Mouse (Mus musculus) forebrain, embryonic 15.5 days (tissue): ENCODE measurements at regions not wholly inside any gene's neighbourhood (a gene's known extent, or its start where the extent isn't known, plus 50 kb on each side); places are given as distances from the start of the nearest gene placed in this dataset.
A peak's percentile ranks its signal among the peaks of the same experiment; 100 is the strongest.

ENCODE experiments used
- ATAC-seq: fragments of 200-750 bp; cut with Nextera tagmentation; replicated peaks from 2 replicates; pipeline ENCODE4 v1.8.0; 2017; ENCODE audit warnings: mild to moderate bottlenecking, moderate TSS enrichment, moderate library complexity
- H3K27ac ChIP-seq: fragments of 300-500 bp; sonication (generic); replicated peaks from 2 replicates; pipeline ENCODE4 v1.5.1; 2015; ENCODE audit warnings: mild to moderate bottlenecking, inconsistent platforms
- H3K27me3 ChIP-seq: fragments of 300-500 bp; sonication (generic); 2 replicates; pipeline ENCODE4 v1.6.1; 2015; ENCODE audit warnings: inconsistent platforms
- H3K36me3 ChIP-seq: fragments of 300-500 bp; sonication (generic); 2 replicates; pipeline ENCODE4 v1.6.1; 2015; ENCODE audit warnings: mild to moderate bottlenecking, inconsistent platforms
- H3K4me1 ChIP-seq: fragments of 300-500 bp; sonication (generic); 2 replicates; pipeline ENCODE4 v1.6.1; 2015; ENCODE audit warnings: inconsistent platforms
- H3K4me2 ChIP-seq: fragments of 300-500 bp; sonication (generic); replicated peaks from 2 replicates; pipeline ENCODE4 v1.6.1; 2015; ENCODE audit warnings: mild to moderate bottlenecking, inconsistent platforms
- H3K4me3 ChIP-seq: fragments of 300-500 bp; sonication (generic); 2 replicates; pipeline ENCODE4 v1.5.1; 2015; ENCODE audit warnings: mild to moderate bottlenecking, inconsistent platforms
- H3K9ac ChIP-seq: fragments of 300-500 bp; sonication (generic); replicated peaks from 2 replicates; pipeline ENCODE4 v1.6.1; 2015; ENCODE audit warnings: mild to moderate bottlenecking, inconsistent platforms
- H3K9me3 ChIP-seq: fragments of 300-500 bp; sonication (generic); 2 replicates; pipeline ENCODE4 v1.6.1; 2016; ENCODE audit warnings: inconsistent platforms
- WGBS: fragments of 180-500 bp; shearing (Covaris S2); methylation state at CpG from one replicate; pipeline ENCODE4 v1.1.7; 2015; ENCODE audit warnings: mixed read lengths; 5-methylcytosine and 5-hydroxymethylcytosine counted together

DNA sequence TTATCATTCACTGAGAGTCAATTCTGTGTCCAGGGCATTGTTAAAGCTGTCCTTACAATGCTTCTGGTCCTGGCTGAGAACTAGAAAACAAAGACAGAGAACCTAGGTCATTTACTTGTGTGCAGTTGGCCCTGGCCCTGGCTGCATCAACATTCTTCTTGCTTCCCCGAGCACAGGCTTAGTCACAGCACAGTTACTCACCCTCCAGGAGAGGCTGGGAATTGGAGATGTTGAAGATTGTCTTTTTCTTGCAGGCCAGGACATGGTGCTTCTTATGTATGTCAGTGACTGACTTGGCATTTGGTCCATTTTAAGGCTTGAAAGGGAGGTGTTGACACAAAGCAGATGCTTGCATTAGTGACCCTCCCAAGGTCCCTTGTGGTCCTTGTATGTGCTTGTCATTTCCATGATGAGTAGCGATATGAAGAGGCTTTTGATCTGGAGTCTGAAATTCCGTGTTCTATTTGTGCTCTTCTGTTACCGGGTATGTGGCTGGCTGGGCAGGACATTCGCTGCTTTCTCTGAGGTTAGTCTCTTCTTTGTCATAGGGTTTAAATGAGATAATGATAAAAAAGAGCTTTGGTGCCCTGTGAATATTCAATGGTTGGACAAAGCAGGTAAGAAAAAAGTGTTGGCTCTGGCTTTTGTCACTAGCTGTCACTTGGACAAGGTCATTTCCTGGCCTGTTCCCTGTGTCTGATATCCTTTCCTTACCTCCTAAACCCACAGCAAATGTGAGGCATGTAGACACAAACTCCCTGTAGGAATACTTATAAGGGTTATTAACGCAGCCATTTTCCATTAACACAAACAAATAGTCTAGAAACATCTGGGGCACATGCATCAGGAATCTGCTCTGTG is 285.0 kb upstream of the Gm21798 start:
- Histone ChIP-seq H3K27ac (no peak overlapping the region), H3K27me3 (no peaks in the 10 kb centered on the region), H3K4me2 (no peak overlapping the region), H3K36me3 (no peaks in the 10 kb centered on the region), H3K9ac (no peak overlapping the region), H3K9me3 (no peaks in the 10 kb centered on the region), H3K4me1 (no peaks in the 10 kb centered on the region), H3K4me3 (no peak overlapping the region)
- ATAC-seq: no peak
- WGBS: 84% methylated on average over 6 of the region's 6 CpGs

- Histone ChIP-seq H3K4me2 (no peak overlapping the region), H3K9ac (no peak overlapping the region), H3K4me3 (no peak overlapping the region), H3K36me3 (no peaks in the 10 kb centered on the region), H3K9me3 (no peaks in the 10 kb centered on the region), H3K27me3 (no peaks in the 10 kb centered on the region), H3K4me1 (no peaks in the 10 kb centered on the region), H3K27ac (no peak overlapping the region)
- ATAC-seq: peak; percentile 29; the same call in 1 of the 2 replicates
- 72% methylated on average over 2 of the region's 2 CpGs for WGBS
Measured at GRCm38 (mm10) chr15:64533169-64533795, 284.2 kb upstream of the Gm21798 start.

- no peaks in the 10 kb centered on the region for H3K27me3 ChIP-seq
- no peaks in the 10 kb centered on the region for H3K36me3 ChIP-seq
- H3K27ac ChIP-seq: no peak overlapping the region
- 65% methylated on average over 6 of the region's 6 CpGs for WGBS
- no peak overlapping the region for H3K9ac ChIP-seq
- ATAC-seq: no peak
- H3K4me3 ChIP-seq: no peak overlapping the region
- no peaks in the 10 kb centered on the region for H3K9me3 ChIP-seq
- no peak overlapping the region for H3K4me2 ChIP-seq
- H3K4me1 ChIP-seq: no peaks in the 10 kb centered on the region
Measured at GRCm38 (mm10) chr15:64534166-64534565, 283.3 kb upstream of the Gm21798 start.

DNA sequence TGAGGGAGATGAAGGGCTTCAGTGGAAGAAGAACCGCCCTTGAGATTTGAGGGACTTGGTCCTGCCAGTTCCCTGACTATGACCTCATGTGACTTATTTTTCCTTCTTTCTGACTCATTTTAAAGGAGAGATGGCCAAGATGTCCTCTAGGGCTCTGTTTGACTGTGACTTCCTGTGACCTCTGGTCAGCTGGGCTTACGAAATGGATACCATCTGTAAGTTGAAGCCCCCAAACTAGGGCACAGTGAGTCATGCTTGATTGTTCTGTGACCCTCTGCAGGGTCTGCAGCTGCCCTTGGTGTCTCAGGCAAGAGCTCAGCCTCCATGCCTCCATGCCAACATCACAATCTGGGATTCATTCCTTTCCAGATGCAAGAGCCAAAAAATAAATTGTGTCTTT is 282.3 kb upstream of the Gm21798 start:
- no peak for ATAC-seq
- H3K4me1 ChIP-seq: no peaks in the 10 kb centered on the region
- no peak overlapping the region for H3K27ac ChIP-seq
- no peak overlapping the region for H3K4me2 ChIP-seq
- no peaks in the 10 kb centered on the region for H3K9me3 ChIP-seq
- H3K27me3 ChIP-seq: no peaks in the 10 kb centered on the region
- H3K9ac ChIP-seq: no peak overlapping the region
- no peaks in the 10 kb centered on the region for H3K36me3 ChIP-seq
- no peak overlapping the region for H3K4me3 ChIP-seq
- WGBS: 96% methylated on average over 2 of the region's 2 CpGs

GRCm38 (mm10) chr15:64541395-64541794 is 276.1 kb upstream of the Gm21798 start:
- Histone ChIP-seq H3K4me2 (no peak overlapping the region), H3K27me3 (no peaks in the 10 kb centered on the region), H3K27ac (no peak overlapping the region), H3K4me3 (no peak overlapping the region), H3K9me3 (no peaks in the 10 kb centered on the region), H3K36me3 (no peaks in the 10 kb centered on the region), H3K4me1 (no peaks in the 10 kb centered on the region), H3K9ac (no peak overlapping the region)
- no peak for ATAC-seq
- WGBS: 89% methylated on average over 3 of the region's 3 CpGs

DNA sequence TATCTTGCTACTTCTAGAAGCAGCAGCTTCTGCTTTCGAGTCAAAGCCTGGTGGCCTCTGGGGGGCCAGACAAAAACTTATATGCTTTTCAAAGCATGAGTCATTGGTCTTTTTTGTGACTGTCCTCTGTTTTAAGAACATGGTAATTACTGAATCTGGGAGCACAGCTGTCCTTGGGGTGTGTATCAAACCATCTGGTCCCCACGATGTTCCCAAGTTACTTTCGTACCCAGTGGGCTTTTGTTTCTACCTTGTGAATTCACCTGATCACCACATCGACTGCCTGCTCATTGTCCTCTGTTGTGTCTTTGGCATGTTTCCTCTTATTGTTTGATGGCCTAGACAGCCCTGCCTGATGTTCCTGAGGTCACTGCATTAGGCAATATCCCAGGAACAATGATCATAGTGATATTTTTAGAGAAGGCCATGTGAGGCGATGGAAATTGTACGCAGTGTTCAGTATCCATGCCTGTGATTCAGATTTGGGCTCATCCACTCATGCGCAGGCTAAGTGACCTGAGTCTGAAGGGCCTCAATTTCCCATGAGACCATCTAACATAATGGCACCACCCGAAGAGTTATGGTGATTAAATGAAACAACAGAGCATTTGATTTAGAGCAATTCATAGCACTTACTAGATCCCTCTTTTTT is 275.1 kb upstream of the Gm21798 start:
- no peaks in the 10 kb centered on the region for H3K27me3 ChIP-seq
- H3K9ac ChIP-seq: no peak overlapping the region
- H3K4me1 ChIP-seq: no peaks in the 10 kb centered on the region
- H3K4me3 ChIP-seq: no peak overlapping the region
- H3K9me3 ChIP-seq: no peaks in the 10 kb centered on the region
- H3K27ac ChIP-seq: no peak overlapping the region
- WGBS: 79% methylated on average over 8 of the region's 8 CpGs
- no peak for ATAC-seq
- no peak overlapping the region for H3K4me2 ChIP-seq
- no peaks in the 10 kb centered on the region for H3K36me3 ChIP-seq

DNA sequence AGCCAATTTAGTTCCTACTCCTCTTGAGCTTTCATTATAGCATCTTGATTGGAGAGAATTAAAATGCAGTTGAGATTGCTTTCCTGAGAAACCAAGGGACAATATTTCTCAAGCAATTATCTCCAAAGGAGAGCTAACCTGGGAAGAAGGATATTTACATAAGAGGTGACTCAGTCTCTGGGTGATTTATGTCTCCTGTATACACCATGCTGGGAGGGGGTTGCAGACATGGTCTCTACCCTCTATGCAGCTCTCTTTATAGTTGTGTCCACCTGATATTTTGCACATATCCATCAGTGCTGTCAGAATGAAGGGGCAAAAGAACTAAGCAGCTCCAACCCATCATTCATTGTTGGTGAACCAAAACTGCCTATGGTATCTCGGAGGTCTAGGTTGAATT is 274.6 kb upstream of the Gm21798 start:
- H3K36me3 ChIP-seq: no peaks in the 10 kb centered on the region
- ATAC-seq: no peak
- no peak overlapping the region for H3K4me2 ChIP-seq
- no peaks in the 10 kb centered on the region for H3K9me3 ChIP-seq
- H3K27me3 ChIP-seq: no peaks in the 10 kb centered on the region
- H3K4me3 ChIP-seq: no peak overlapping the region
- H3K9ac ChIP-seq: no peak overlapping the region
- no peak overlapping the region for H3K27ac ChIP-seq
- H3K4me1 ChIP-seq: no peaks in the 10 kb centered on the region
- 92% methylated on average over 1 of the region's 1 CpGs for WGBS

DNA sequence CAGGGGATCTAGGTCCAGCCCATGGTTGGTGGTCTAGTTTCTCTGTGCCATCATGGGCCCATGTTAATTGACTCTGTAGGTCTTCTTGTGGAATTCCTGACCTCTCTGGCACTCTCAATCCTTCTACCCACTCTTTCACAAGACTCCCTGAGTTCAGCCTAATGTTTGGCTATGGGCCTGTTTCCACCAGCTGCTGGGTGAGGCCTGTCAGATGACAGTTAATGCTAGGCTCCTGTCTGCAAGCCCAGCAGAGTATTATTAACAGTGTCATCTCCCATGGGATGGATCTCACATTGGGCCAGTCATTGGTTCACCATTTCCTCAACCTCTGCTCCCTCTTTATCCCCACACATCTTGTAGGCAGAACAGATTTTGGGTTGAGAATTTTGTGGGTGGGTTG is 271.5 kb upstream of the Gm21798 start:
- Histone ChIP-seq H3K9me3 (no peaks in the 10 kb centered on the region), H3K4me1 (no peaks in the 10 kb centered on the region), H3K36me3 (no peaks in the 10 kb centered on the region), H3K9ac (no peak overlapping the region), H3K27ac (no peak overlapping the region), H3K4me2 (no peak overlapping the region), H3K27me3 (no peaks in the 10 kb centered on the region), H3K4me3 (no peak overlapping the region)
- ATAC-seq: no peak

- WGBS: 88% methylated on average over 2 of the region's 2 CpGs
- no peaks in the 10 kb centered on the region for H3K4me1 ChIP-seq
- no peak overlapping the region for H3K9ac ChIP-seq
- H3K9me3 ChIP-seq: no peaks in the 10 kb centered on the region
- H3K4me3 ChIP-seq: no peak overlapping the region
- H3K27ac ChIP-seq: no peak overlapping the region
- no peak for ATAC-seq
- no peaks in the 10 kb centered on the region for H3K27me3 ChIP-seq
- no peak overlapping the region for H3K4me2 ChIP-seq
- H3K36me3 ChIP-seq: no peaks in the 10 kb centered on the region
Measured at GRCm38 (mm10) chr15:64557540-64557939, 260.0 kb upstream of the Gm21798 start.

DNA sequence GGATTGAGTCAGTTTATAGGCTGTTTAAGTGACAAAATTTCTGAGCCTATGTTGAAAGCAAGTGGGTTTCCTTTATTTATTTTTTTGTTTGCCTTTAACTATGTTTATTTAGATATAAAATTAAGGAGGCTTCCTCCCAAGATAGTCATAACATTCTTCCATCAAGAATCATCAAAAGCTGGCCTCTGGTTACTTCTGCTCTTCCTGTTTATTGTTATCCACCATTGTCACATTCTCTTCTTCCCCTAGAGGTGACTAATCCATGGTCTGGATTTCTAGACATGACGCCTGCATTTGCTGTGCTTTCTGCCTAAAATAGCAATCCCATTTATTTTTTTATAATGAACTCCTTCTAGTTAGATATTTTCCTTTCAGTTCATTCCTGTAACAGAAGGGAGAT is 259.3 kb upstream of the Gm21798 start:
- 67% methylated on average over 1 of the region's 1 CpGs for WGBS
- H3K27me3 ChIP-seq: no peaks in the 10 kb centered on the region
- H3K4me3 ChIP-seq: no peak overlapping the region
- no peak for ATAC-seq
- no peak overlapping the region for H3K27ac ChIP-seq
- no peaks in the 10 kb centered on the region for H3K9me3 ChIP-seq
- no peaks in the 10 kb centered on the region for H3K4me1 ChIP-seq
- no peaks in the 10 kb centered on the region for H3K36me3 ChIP-seq
- no peak overlapping the region for H3K4me2 ChIP-seq
- H3K9ac ChIP-seq: no peak overlapping the region

- ATAC-seq: no peak
- Histone ChIP-seq H3K27ac (no peak overlapping the region), H3K4me3 (no peak overlapping the region), H3K9me3 (no peaks in the 10 kb centered on the region), H3K4me2 (no peak overlapping the region), H3K27me3 (no peaks in the 10 kb centered on the region), H3K36me3 (no peaks in the 10 kb centered on the region), H3K4me1 (no peaks in the 10 kb centered on the region), H3K9ac (no peak overlapping the region)
- 71% methylated on average over 3 of the region's 3 CpGs for WGBS
Measured at GRCm38 (mm10) chr15:64562431-64563111, 254.9 kb upstream of the Gm21798 start.

DNA sequence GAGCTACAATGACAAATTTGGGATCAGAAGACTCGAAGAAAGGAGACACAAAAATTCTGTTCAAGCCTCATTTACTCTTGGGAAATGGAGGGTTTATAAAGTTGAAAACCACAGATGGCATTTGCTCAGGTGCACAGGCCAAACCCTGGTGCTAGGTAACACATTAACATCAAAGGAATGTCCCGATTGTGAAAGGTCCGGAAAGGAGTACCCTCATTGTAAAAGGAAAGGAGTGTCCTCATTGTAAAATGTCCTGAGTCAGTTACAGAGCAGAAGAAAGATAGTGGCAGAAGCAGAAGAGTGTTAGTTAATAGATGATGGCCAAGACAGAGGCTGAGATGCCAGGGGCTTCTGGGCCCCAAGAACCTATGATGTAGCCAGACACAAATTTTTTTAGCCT is 252.8 kb upstream of the Gm21798 start:
- no peaks in the 10 kb centered on the region for H3K27me3 ChIP-seq
- WGBS: 87% methylated on average over 3 of the region's 3 CpGs
- no peaks in the 10 kb centered on the region for H3K4me1 ChIP-seq
- H3K9ac ChIP-seq: no peak overlapping the region
- ATAC-seq: no peak
- no peak overlapping the region for H3K4me3 ChIP-seq
- no peaks in the 10 kb centered on the region for H3K9me3 ChIP-seq
- no peak overlapping the region for H3K27ac ChIP-seq
- no peaks in the 10 kb centered on the region for H3K36me3 ChIP-seq
- H3K4me2 ChIP-seq: no peak overlapping the region
